Mouse (Mus musculus) small intestine, adult 2 months (tissue): ENCODE results near the gene Cxadr. TPM values are rescaled to one million over a fixed set of nuclear protein-coding genes. Genes with fewer than 3 reads are reported as not detected.

Experiments
- H3K27ac ChIP-seq: fragments of 200-500 bp; 2 replicates; pipeline ENCODE4 v1.5.1; 2012; ENCODE audit warnings: low read depth, low read length, control low read depth, inconsistent platforms; ENCODE audit not compliant: insufficient read depth
- H3K27me3 ChIP-seq: fragments of 200-500 bp; 2 replicates; pipeline ENCODE4 v1.6.1; 2012; ENCODE audit warnings: mild to moderate bottlenecking, moderate library complexity, low read length, inconsistent platforms; ENCODE audit not compliant: control insufficient read depth, insufficient read depth
- H3K36me3 ChIP-seq: fragments of 200-500 bp; 2 replicates; pipeline ENCODE4 v1.6.1; 2012; ENCODE audit warnings: mild to moderate bottlenecking, low read length, control low read depth, inconsistent platforms; ENCODE audit not compliant: control insufficient read depth, insufficient read depth
- H3K4me1 ChIP-seq: fragments of 200-500 bp; 2 replicates; pipeline ENCODE4 v1.6.1; 2012; ENCODE audit warnings: low read length, inconsistent platforms, mixed read lengths; ENCODE audit not compliant: control insufficient read depth, insufficient read depth, insufficient read length
- H3K4me3 ChIP-seq: fragments of 200-500 bp; 2 replicates; pipeline ENCODE4 v1.5.1; 2012; ENCODE audit warnings: low read depth, mild to moderate bottlenecking, control low read depth, inconsistent platforms, low read length, moderate library complexity
- CTCF ChIP-seq: fragments of 200-500 bp; IDR thresholded peaks from 2 replicates; pipeline ENCODE4 v1.5.1; 2012; ENCODE audit warnings: low read depth, mild to moderate bottlenecking, control low read depth, inconsistent platforms, low read length, moderate library complexity, mixed read lengths; ENCODE audit not compliant: insufficient replicate concordance, insufficient read length; ENCODE audit errors: extremely low read depth
- POLR2A ChIP-seq: fragments of 200-500 bp; IDR thresholded peaks from 2 replicates; pipeline ENCODE4 v1.6.1; 2012; ENCODE audit warnings: low read depth, mild to moderate bottlenecking, control low read depth, inconsistent platforms, low read length, moderate library complexity
- WGBS: fragments of 180-500 bp; shearing (Covaris S2); methylation state at CpG from one replicate; pipeline ENCODE4 v1.1.7; 2018; 5-methylcytosine and 5-hydroxymethylcytosine counted together
- polyA plus RNA-seq: library from polyadenylated mRNA; depleted of rRNA; stranded (reverse); fragments of >200 nt; gene quantifications from 2 replicates; pipeline ENCODE4 v1.2.3, GENCODE M21; 2012

Gene Cxadr
- polyA plus RNA-seq, 1 experiment = 75.9 TPM

DNA sequence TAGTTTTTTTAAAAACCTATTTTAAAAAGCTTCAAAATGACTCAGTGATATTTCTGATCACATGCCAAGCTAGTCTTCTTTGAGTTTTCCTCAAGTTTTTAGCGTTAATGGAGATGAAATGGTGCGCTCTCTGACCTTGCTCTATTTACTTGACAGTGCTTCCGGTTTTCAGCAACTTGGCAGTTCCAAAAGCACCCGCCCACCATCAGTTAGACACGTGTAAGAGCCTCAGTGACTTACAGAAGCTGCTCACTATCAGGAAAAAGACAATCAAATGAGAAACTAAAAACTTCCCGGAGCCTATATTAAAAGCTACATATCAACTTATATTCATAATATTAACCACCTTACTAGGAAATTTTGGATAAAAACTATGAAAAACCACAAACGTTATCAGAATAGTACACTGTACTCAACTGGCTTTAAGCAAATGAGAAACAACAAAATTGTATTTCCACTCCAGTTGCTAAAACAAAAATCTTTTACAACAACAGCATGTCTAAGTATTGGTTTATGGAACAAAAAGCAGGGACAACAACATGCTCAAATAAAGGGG lies 70.3 kb downstream of the Cxadr start:
- Histone ChIP-seq H3K27me3 (no peaks in the 10 kb centered on the region), H3K27ac (no peak overlapping the region), H3K4me3 (no peak overlapping the region), H3K4me1 (no peaks in the 10 kb centered on the region), H3K36me3 (peaks cover 17% of the 10 kb centered on the region)
- 52% methylated on average over 7 of the region's 7 CpGs for WGBS
- TF ChIP-seq POLR2A (no peak), CTCF (no peak)

DNA sequence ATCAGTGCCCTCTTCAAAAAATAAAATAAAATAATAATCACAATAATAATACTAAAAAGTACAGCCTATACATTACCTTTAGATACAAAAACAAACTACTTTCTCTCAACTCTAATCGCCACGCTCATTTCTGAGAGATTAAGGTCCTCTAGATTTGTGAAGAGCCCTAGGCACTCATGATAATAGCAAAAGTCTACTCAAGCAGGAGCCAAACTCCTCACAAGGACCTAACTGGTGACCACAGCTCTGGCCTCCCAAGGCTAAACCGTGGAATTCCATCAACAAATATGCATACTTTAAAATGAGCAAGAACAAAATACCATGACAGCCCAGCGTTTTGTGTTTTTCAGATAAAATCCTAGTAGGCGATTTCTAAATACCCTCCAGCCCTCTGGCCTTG lies 71.5 kb downstream of the Cxadr start:
- TF ChIP-seq POLR2A = no peak
- no peak for TF ChIP-seq CTCF
- peaks cover 5% of the 10 kb centered on the region; the same call in 1 of the 2 replicates for H3K4me1 ChIP-seq
- peaks cover 11% of the 10 kb centered on the region for H3K36me3 ChIP-seq
- no peak overlapping the region for H3K27ac ChIP-seq
- no peak overlapping the region for H3K4me3 ChIP-seq
- no peaks in the 10 kb centered on the region for H3K27me3 ChIP-seq
- WGBS = 74% methylated on average over 5 of the region's 5 CpGs

DNA sequence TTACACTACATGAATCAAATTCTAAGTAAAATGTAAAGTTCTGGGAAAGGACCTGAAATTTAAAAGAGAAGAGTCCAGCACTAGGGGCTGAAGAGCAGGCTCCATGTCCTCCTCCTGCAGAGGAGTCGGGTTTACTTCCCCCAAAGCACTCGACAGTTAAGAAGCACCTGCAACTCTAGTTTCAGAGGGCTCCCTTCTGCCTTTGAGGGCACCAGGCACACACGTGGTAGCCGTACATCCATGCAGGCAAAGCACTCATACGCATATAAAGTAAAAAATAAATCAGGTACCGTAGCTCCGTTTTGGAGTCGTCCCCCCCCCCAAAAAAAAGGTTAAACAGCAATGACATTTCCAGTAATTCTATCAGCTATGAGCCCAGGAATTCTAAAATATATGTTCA lies 72.5 kb downstream of the Cxadr start:
- H3K27ac ChIP-seq = no peak overlapping the region
- no peak overlapping the region for H3K4me3 ChIP-seq
- no peak for TF ChIP-seq POLR2A
- TF ChIP-seq CTCF = no peak
- H3K36me3 ChIP-seq = peaks cover 7% of the 10 kb centered on the region; the same call in 1 of the 2 replicates
- no peaks in the 10 kb centered on the region for H3K27me3 ChIP-seq
- H3K4me1 ChIP-seq = peaks cover 5% of the 10 kb centered on the region; the same call in 1 of the 2 replicates
- 79% methylated on average over 8 of the region's 8 CpGs for WGBS

DNA sequence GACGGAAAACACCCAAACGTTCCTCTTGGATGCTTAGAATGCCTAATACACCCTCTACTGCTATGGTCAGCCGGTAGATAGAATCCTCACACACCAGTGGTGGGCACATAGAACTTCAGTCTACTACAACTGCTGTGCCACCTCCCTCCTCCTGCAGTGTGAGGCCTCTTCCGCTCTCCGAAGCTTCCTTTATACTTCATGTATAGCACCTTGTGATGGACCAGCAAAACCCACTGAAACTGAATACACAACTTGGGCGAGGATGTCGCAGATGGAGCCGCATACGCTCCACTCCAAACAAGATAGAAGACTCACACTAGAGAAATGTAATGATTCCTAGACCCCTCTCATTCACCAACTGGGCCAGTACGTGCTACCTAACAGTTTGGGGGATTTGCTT lies 73.9 kb downstream of the Cxadr start:
- Histone ChIP-seq H3K36me3 (0 out of 2 replicates have a peak, but pooled peaks cover 3% of the 10 kb centered on the region), H3K4me1 (peaks cover 5% of the 10 kb centered on the region; the same call in 1 of the 2 replicates), H3K4me3 (peak overlapping the region; percentile 16; the same call in 1 of the 2 replicates), H3K27ac (no peak overlapping the region), H3K27me3 (no peaks in the 10 kb centered on the region)
- 65% methylated on average over 10 of the region's 10 CpGs for WGBS
- no peak for TF ChIP-seq POLR2A
- no peak for TF ChIP-seq CTCF

DNA sequence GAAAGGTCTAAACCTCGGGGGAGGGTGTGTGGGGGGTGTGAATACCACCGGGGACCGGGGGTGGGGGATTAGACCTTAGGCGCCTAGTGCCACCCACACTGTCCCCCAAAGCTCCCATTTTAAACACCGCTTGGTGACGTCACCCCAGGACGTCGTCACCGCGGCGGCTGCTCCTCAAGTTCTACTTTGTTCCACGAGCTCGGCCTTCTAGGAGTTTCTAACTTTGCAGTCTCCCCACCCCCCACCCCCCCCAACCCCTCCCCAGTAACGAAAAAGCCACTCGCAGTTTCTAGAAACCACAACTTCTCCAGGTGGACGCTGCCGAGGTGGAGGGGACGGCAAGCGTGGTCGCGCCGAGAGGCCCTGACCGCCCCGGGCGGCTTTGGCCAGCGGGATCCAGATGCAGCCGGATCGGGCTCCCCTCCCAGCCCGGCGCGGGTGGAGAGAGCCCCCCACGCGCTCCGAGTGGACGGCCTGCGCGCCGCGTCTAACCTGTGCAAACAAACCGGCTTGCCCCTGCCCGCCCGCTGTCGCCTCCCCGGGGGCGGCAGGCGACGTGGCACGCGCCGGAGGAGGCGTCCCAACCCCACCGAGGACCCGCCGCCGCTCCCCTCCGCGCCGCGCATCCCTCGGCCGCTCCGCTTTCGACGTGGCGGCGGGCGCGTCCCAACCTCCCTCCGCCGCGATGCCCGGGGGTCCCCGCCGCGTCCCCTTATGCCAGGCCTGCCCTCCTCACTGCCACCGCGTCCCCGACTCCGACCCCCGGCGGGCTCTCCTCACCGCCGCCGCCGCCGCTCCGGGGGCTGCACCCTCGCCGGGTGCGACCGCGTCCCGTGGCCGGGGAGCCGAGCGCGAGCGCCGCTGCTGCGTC lies 74.8 kb downstream of the Cxadr start:
- Histone ChIP-seq H3K27me3 (no peaks in the 10 kb centered on the region), H3K4me3 (peak overlapping the region; percentile 86), H3K27ac (no peak overlapping the region), H3K4me1 (peaks cover 5% of the 10 kb centered on the region; the same call in 1 of the 2 replicates), H3K36me3 (no peaks in the 10 kb centered on the region)
- under 1% methylated on average over 100 of the region's 100 CpGs for WGBS
- TF ChIP-seq CTCF = no peak

DNA sequence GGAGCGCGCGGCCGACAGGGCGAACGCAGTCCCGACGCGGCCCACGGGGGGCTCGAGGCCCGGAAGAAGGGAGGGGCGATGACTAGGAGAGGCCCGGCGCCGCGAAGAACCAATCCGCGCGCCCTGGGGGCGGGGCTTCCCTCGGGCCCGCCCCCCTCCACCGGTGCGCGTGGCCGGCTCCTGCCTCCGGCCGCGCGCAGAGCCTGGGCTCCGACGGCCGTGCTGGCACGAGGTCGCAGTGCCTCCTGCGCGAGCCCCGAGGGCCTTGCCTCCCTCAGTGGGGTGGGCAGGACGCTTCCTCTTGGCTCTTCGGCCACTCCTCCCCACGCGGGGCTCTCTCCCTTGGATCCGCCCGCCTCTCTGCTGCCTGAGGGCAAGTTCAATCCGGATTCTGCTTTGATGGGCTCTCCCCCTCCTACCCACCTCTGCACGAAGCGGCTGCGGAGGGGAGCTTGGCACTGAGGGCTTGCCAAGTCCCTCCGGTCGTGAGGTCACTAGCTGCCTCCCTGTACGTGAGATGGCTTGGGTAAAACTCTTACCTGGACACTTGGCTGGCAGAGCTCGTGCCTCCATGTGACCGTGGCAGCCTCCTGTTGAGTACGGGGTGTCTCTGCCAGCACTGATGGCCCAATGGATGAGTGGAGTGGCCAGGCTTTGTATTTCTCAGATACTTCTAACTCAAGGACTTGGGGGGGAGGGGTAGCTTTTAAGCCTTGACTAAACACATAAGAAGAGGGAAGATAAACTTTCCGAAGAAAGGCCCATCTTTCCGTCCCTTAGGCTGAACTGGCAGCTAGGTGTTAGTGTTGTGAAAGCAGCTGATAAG lies 75.7 kb downstream of the Cxadr start, which contains the start of gene Btg3:
Gene Btg3, minus strand, starts transcription at position 448 of the 826 bp plus-strand sequence.
- Histone ChIP-seq H3K27me3 (no peaks in the 10 kb centered on the region), H3K4me3 (peak within 1 kb of the TSS; percentile 86), H3K4me1 (peaks cover 5% of the 10 kb centered on the region; the same call in 1 of the 2 replicates), H3K36me3 (no peaks in the 10 kb centered on the region), H3K27ac (no peak within 1 kb of the TSS)
- no peak for TF ChIP-seq CTCF
- TF ChIP-seq POLR2A = no peak
- 6% methylated on average over 57 of the region's 57 CpGs for WGBS

DNA sequence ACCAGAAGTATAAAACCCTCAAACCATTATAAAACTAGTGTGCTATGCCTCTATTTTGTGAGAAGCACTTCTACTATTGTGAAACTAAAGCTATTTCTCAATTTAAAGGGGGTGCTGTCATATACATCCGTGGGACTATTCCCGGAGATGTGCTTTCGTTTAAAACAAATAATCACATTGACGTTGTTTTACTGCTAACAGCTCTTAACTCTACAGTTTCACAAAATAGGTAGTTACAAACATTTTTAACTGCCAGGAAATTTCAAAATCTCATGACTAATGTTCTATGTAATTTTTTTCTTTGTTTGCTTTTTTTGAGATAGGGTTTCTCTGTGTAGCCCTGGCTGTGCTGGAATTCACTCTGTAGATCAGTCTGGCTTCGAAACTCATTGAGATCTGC lies 77.2 kb downstream of the Cxadr start:
- Histone ChIP-seq H3K4me1 (peaks cover 5% of the 10 kb centered on the region; the same call in 1 of the 2 replicates), H3K27me3 (no peaks in the 10 kb centered on the region), H3K4me3 (no peak overlapping the region), H3K36me3 (no peaks in the 10 kb centered on the region), H3K27ac (no peak overlapping the region)
- TF ChIP-seq CTCF (no peak), POLR2A (no peak)
- WGBS = 75% methylated on average over 5 of the region's 5 CpGs
